Mouse (Mus musculus) C2C12 (cell line): Measurements from ENCODE around the gene Rnf114. TPM values are rescaled to one million over a fixed set of nuclear protein-coding genes. Genes with fewer than 3 reads are reported as not detected.

ENCODE experiments used
- H3K27me3 ChIP-seq: one replicate; pipeline ENCODE4 v1.6.1; 2011; ENCODE audit not compliant: control insufficient read depth, insufficient read depth, insufficient read length
- H3K36me3 ChIP-seq: one replicate; pipeline ENCODE4 v1.6.1; 2011; ENCODE audit not compliant: control insufficient read depth, insufficient read depth
- H3K4me3 ChIP-seq: one replicate; pipeline ENCODE4 v1.5.1; 2011; ENCODE audit warnings: mild to moderate bottlenecking, control low read depth; ENCODE audit not compliant: poor library complexity, insufficient read depth, severe bottlenecking
- H3K79me2 ChIP-seq: one replicate; pipeline ENCODE4 v1.6.1; 2011; ENCODE audit not compliant: control insufficient read depth, insufficient read depth
- H3K79me3 ChIP-seq: one replicate; pipeline ENCODE4 v1.6.1; 2011; ENCODE audit warnings: low read depth, control low read depth
- H3ac ChIP-seq: one replicate; pipeline ENCODE3; 2011; ENCODE audit warnings: low read depth; ENCODE audit not compliant: control insufficient read depth, insufficient read length
- CEBPB ChIP-seq: IDR thresholded peaks from one replicate; pipeline ENCODE4 v1.6.1; 2011; ENCODE audit warnings: low read depth, mild to moderate bottlenecking, control low read depth, moderate library complexity
- CTCF ChIP-seq: IDR thresholded peaks from one replicate; pipeline ENCODE4 v1.5.1; 2011; ENCODE audit not compliant: control insufficient read depth, insufficient read depth, insufficient read length
- FOSL1 ChIP-seq: IDR thresholded peaks from one replicate; pipeline ENCODE4 v1.8.0; 2011; ENCODE audit warnings: mild to moderate bottlenecking, low read length; ENCODE audit not compliant: poor library complexity, insufficient read depth, severe bottlenecking
- MAX ChIP-seq: IDR thresholded peaks from one replicate; pipeline ENCODE4 v1.6.1; 2011; ENCODE audit warnings: mild to moderate bottlenecking, control low read depth
- MYOD1 ChIP-seq: IDR thresholded peaks from one replicate; pipeline ENCODE4 v1.6.1; 2011; ENCODE audit warnings: low read depth; ENCODE audit not compliant: control insufficient read depth, insufficient read length
- MYOG ChIP-seq: IDR thresholded peaks from one replicate; pipeline ENCODE4 v1.6.1; 2011; ENCODE audit not compliant: control insufficient read depth, insufficient read length; ENCODE audit errors: extremely low read depth
- USF1 ChIP-seq: IDR thresholded peaks from one replicate; pipeline ENCODE4 v1.6.1; 2011; ENCODE audit warnings: low read depth, mild to moderate bottlenecking, control low read depth, moderate library complexity
- polyA plus RNA-seq: library from polyadenylated mRNA; unstranded; fragments of >200 nt; fragmentation: generic; extraction: Trizol; gene quantifications from one replicate; pipeline ENCODE4 v1.2.1, GENCODE M21; 2012; ENCODE audit warnings: missing spikeins

Rnf114 gene
- polyA plus RNA-seq, 1 experiment = 35.4 TPM

GRCm38 (mm10) chr2:167492713-167493636 lies 530 bp downstream of the Rnf114 start, which contains the start of gene Spata2:
Gene Spata2 (minus strand): TSS chr2:167492887.
- peak within 1 kb of the TSS; percentile 97 for H3K4me3 ChIP-seq
- peak within 1 kb of the TSS; percentile 93 for H3ac ChIP-seq
- H3K79me2 ChIP-seq = peaks cover 57% of the 10 kb centered on the region
- H3K36me3 ChIP-seq = peaks cover 12% of the 10 kb centered on the region
- H3K27me3 ChIP-seq = no peaks in the 10 kb centered on the region
- TF ChIP-seq CEBPB (no peak), CTCF (no peak), MAX (peak; percentile 25), MYOD1 (no peak), USF1 (no peak), MYOG (no peak), FOSL1 (no peak)
- peaks cover 49% of the 10 kb centered on the region for H3K79me3 ChIP-seq

- Histone ChIP-seq H3K79me2 (peaks cover 22% of the 10 kb centered on the region), H3K79me3 (peaks cover 15% of the 10 kb centered on the region), H3K36me3 (no peaks in the 10 kb centered on the region), H3K4me3 (no peak overlapping the region), H3K27me3 (no peaks in the 10 kb centered on the region), H3ac (no peak overlapping the region)
- TF ChIP-seq CTCF (no peak), FOSL1 (no peak), CEBPB (no peak), MYOD1 (no peak), MYOG (no peak), MAX (no peak), USF1 (no peak)
These were observed 4.0 kb downstream of the Rnf114 start for GRCm38 (mm10) chr2:167496437-167496836.

- no peaks in the 10 kb centered on the region for H3K27me3 ChIP-seq
- H3K79me3 ChIP-seq = peaks cover 7% of the 10 kb centered on the region
- H3K4me3 ChIP-seq = no peak overlapping the region
- H3K79me2 ChIP-seq = peaks cover 14% of the 10 kb centered on the region
- TF ChIP-seq USF1 (no peak), MYOG (no peak), MYOD1 (no peak), FOSL1 (no peak), MAX (no peak), CTCF (no peak), CEBPB (no peak)
- H3ac ChIP-seq = no peak overlapping the region
- H3K36me3 ChIP-seq = no peaks in the 10 kb centered on the region
These were observed 4.8 kb downstream of the Rnf114 start for GRCm38 (mm10) chr2:167497272-167497671.

GRCm38 (mm10) chr2:167502554-167503252 lies 10.3 kb downstream of the Rnf114 start:
- TF ChIP-seq USF1 = no peak
- peaks cover 20% of the 10 kb centered on the region for H3K36me3 ChIP-seq
- H3K79me3 ChIP-seq = peaks cover 35% of the 10 kb centered on the region
- peak overlapping the region; percentile 31 for H3ac ChIP-seq
- peaks cover 43% of the 10 kb centered on the region for H3K79me2 ChIP-seq
- no peaks in the 10 kb centered on the region for H3K27me3 ChIP-seq
- peak overlapping the region; percentile 89 for H3K4me3 ChIP-seq

- Histone ChIP-seq H3K79me3 (peaks cover 40% of the 10 kb centered on the region), H3K4me3 (peak overlapping the region; percentile 89)
- TF ChIP-seq CEBPB (no peak), MAX (no peak)
These were observed 10.9 kb downstream of the Rnf114 start for GRCm38 (mm10) chr2:167503253-167503895.

More at GRCm38 (mm10) chr2:167503253-167503895, 10.9 kb downstream of the Rnf114 start:
- Histone ChIP-seq H3ac (peak overlapping the region; percentile 93), H3K79me2 (peaks cover 50% of the 10 kb centered on the region), H3K36me3 (peaks cover 25% of the 10 kb centered on the region), H3K27me3 (no peaks in the 10 kb centered on the region)
